Mouse (Mus musculus) right cerebral cortex, postnatal 14 days (tissue): ENCODE measurements around the gene Ceacam15.
"Not testable (repeated sequence)": the region's sequence is repeated elsewhere in the genome, so short reads cannot be mapped to it uniquely, and the experiment has no call there.

Experiments used
- DNase-seq: peaks from one replicate; pipeline ENCODE4 v3.0.0; 2022

Ceacam15 gene

GRCm38 (mm10) chr7:16675605-16676004 lies at the start of gene Ceacam15:
Gene Ceacam15 (minus strand): TSS chr7:16675705.
- DNase-seq, result no peak

GRCm38 (mm10) chr7:16722490-16722889 lies 47.0 kb upstream of the Ceacam15 start:
- not testable (repeated sequence) for DNase-seq

GRCm38 (mm10) chr7:16721629-16722028 lies 46.1 kb upstream of the Ceacam15 start, which contains the start of gene Ceacam9:
Gene Ceacam9 (plus strand): TSS chr7:16721929.
- no peak for DNase-seq

GRCm38 (mm10) chr7:16716456-16717152 lies 41.1 kb upstream of the Ceacam15 start:
- DNase-seq, result not testable (repeated sequence)

- no peak for DNase-seq
Measured at GRCm38 (mm10) chr7:16712633-16713415, 37.3 kb upstream of the Ceacam15 start.

- no peak for DNase-seq
Measured at GRCm38 (mm10) chr7:16710604-16711003, 35.1 kb upstream of the Ceacam15 start.

- no peak for DNase-seq
Measured at GRCm38 (mm10) chr7:16708244-16708643, 32.7 kb upstream of the Ceacam15 start.

- peak; percentile 27 for DNase-seq
Measured at GRCm38 (mm10) chr7:16706385-16706784, 30.9 kb upstream of the Ceacam15 start.

GRCm38 (mm10) chr7:16700583-16700982 lies 25.1 kb upstream of the Ceacam15 start:
- DNase-seq, result no peak

GRCm38 (mm10) chr7:16699042-16699441 lies 23.5 kb upstream of the Ceacam15 start:
- no peak for DNase-seq

- DNase-seq, result peak; percentile 46
Measured at GRCm38 (mm10) chr7:16695025-16695424, 19.5 kb upstream of the Ceacam15 start.

- DNase-seq, result no peak
Measured at GRCm38 (mm10) chr7:16689196-16689595, 13.7 kb upstream of the Ceacam15 start.

- DNase-seq, result not testable (repeated sequence)
Measured at GRCm38 (mm10) chr7:16680194-16680593, 4.7 kb upstream of the Ceacam15 start.

- not testable (repeated sequence) for DNase-seq
Measured at GRCm38 (mm10) chr7:16674699-16675098, 806 bp downstream of the Ceacam15 start.

- no peak for DNase-seq
Measured at GRCm38 (mm10) chr7:16673823-16674222, 1.7 kb downstream of the Ceacam15 start.

GRCm38 (mm10) chr7:16668331-16668930 lies 7.1 kb downstream of the Ceacam15 start:
- DNase-seq, result not testable (repeated sequence)

- no peak for DNase-seq
Measured at GRCm38 (mm10) chr7:16644260-16644659, 31.2 kb downstream of the Ceacam15 start.

- DNase-seq, result not testable (repeated sequence)
Measured at GRCm38 (mm10) chr7:16643106-16643505, 32.4 kb downstream of the Ceacam15 start.

- DNase-seq, result peak; percentile 38
Measured at GRCm38 (mm10) chr7:16639028-16639427, 36.5 kb downstream of the Ceacam15 start.

- no peak for DNase-seq
Measured at GRCm38 (mm10) chr7:16635116-16635515, 40.4 kb downstream of the Ceacam15 start.

GRCm38 (mm10) chr7:16633913-16634312 lies 41.6 kb downstream of the Ceacam15 start:
- DNase-seq, result not testable (repeated sequence)

GRCm38 (mm10) chr7:16631932-16632331 lies 43.6 kb downstream of the Ceacam15 start:
- DNase-seq, result no peak

- no peak for DNase-seq
Measured at GRCm38 (mm10) chr7:16631025-16631424, 44.5 kb downstream of the Ceacam15 start.
